Comparison of ENCODE assay signal across 9 mouse cellular contexts in genomic region chr11:74946348-74946747, GRCm38 (mm10). TPM values are rescaled to one million over a fixed set of nuclear protein-coding genes. Genes with fewer than 3 reads are reported as not detected.
A peak's percentile ranks its signal among the peaks of the same experiment; 100 is the strongest.
DNase-seq lines count a peak whose midpoint lies in the region; ATAC-seq and TF ChIP-seq lines count a peak whose summit lies in the region.
"Had no signal": no experiment of that assay in that cellular context is flagged by ENCODE, and none has a peak within 500 bp of the region (broad histone marks: within the 10 kb centered on the region; RNA-seq: fewer than 3 reads in every experiment).

No protein-coding gene starts in this region.

- peak; percentile 75 for TF ChIP-seq CTCF in forebrain, postnatal 0 days (IDR thresholded peaks at IDR 0.05; ENCODE audit: low read depth)
- no peak for TF ChIP-seq CTCF in liver, adult 2 months (IDR thresholded peaks at IDR 0.05; ENCODE audit: low read depth, low read length)

- no peak overlapping the region for H3K27ac ChIP-seq in forebrain, postnatal 0 days (ENCODE audit: low read depth, low read length)
- no peak overlapping the region for H3K27ac ChIP-seq in forebrain, embryonic 12.5 days
- no peak overlapping the region for H3K27ac ChIP-seq in liver, adult 2 months (replicated peaks; ENCODE audit: insufficient read depth, low read depth, low read length)
- no peak overlapping the region for H3K27ac ChIP-seq in liver, embryonic 12.5 days
- H3K27ac ChIP-seq in hindbrain, embryonic 12.5 days, result no peak overlapping the region
- H3K27ac ChIP-seq: hindbrain, embryonic 15.5 days had no signal

- ATAC-seq in forebrain, postnatal 0 days, result peak; percentile 27; the same call in 1 of the 2 replicates
- no peak for ATAC-seq in forebrain, embryonic 12.5 days (ENCODE audit: low FRiP score)
- ATAC-seq in liver, embryonic 12.5 days, result no peak
- no peak for ATAC-seq in hindbrain, embryonic 12.5 days (ENCODE audit: low FRiP score)

- peak; percentile 74 for DNase-seq in forebrain, postnatal 0 days
- peak; percentile 39 for DNase-seq in liver, adult 2 months (ENCODE audit: extremely low read depth, low read depth, low spot score)
- peak; percentile 36 for DNase-seq in brain, embryonic 18.5 days (ENCODE audit: low read depth, low spot score)
- peak; percentile 52 for DNase-seq in lung, postnatal 25 days (ENCODE audit: low spot score)
- no peak for DNase-seq in urinary bladder, postnatal 4 days (ENCODE audit: low spot score in 2 of 2)

- no peaks in the 10 kb centered on the region for H3K4me1 ChIP-seq in forebrain, postnatal 0 days (ENCODE audit: insufficient read depth)
- H3K4me1 ChIP-seq in forebrain, embryonic 12.5 days, result no peaks in the 10 kb centered on the region
- peaks cover 4% of the 10 kb centered on the region; the same call in 1 of the 2 replicates for H3K4me1 ChIP-seq in liver, adult 2 months (ENCODE audit: control insufficient read depth, insufficient read depth, low read length)
- H3K4me1 ChIP-seq in liver, embryonic 12.5 days, result no peaks in the 10 kb centered on the region
- H3K4me1 ChIP-seq in hindbrain, embryonic 12.5 days, result no peaks in the 10 kb centered on the region
- H3K4me1 ChIP-seq: hindbrain, embryonic 15.5 days had no signal

- H3K4me3 ChIP-seq in forebrain, postnatal 0 days (ENCODE audit: low read depth, low read length), result no peak overlapping the region
- no peak overlapping the region for H3K4me3 ChIP-seq in forebrain, embryonic 12.5 days (replicated peaks)
- H3K4me3 ChIP-seq in liver, adult 2 months (ENCODE audit: insufficient read depth, low read depth, low read length), result no peak overlapping the region
- no peak overlapping the region for H3K4me3 ChIP-seq in liver, embryonic 12.5 days
- H3K4me3 ChIP-seq in hindbrain, embryonic 12.5 days, result no peak overlapping the region
- H3K4me3 ChIP-seq: hindbrain, embryonic 15.5 days had no signal

- H3K36me3 ChIP-seq in forebrain, postnatal 0 days (ENCODE audit: insufficient read depth), result peaks cover 29% of the 10 kb centered on the region
- H3K36me3 ChIP-seq in forebrain, embryonic 12.5 days (replicated peaks), result peaks cover 42% of the 10 kb centered on the region
- peaks cover 30% of the 10 kb centered on the region for H3K36me3 ChIP-seq in liver, adult 2 months (ENCODE audit: control insufficient read depth, insufficient read depth, low read length)
- peaks cover 54% of the 10 kb centered on the region for H3K36me3 ChIP-seq in liver, embryonic 12.5 days
- peaks cover 31% of the 10 kb centered on the region for H3K36me3 ChIP-seq in hindbrain, embryonic 12.5 days

- WGBS in forebrain, postnatal 0 days, result 78% methylated on average over 3 of the region's 3 CpGs
- 89% methylated on average over 3 of the region's 3 CpGs for WGBS in forebrain, embryonic 12.5 days
- 83% methylated on average over 3 of the region's 3 CpGs for WGBS in liver, adult 2 months
- 74% methylated on average over 3 of the region's 3 CpGs for WGBS in liver, embryonic 12.5 days (ENCODE audit: insufficient replicate concordance)
- WGBS in hindbrain, embryonic 12.5 days, result 80% methylated on average over 3 of the region's 3 CpGs

- no peak overlapping the region for H3K9ac ChIP-seq in forebrain, postnatal 0 days
- H3K9ac ChIP-seq in forebrain, embryonic 12.5 days, result no peak overlapping the region
- H3K9ac ChIP-seq in liver, adult 2 months (ENCODE audit: low read depth, low read length), result no peak overlapping the region
- H3K9ac ChIP-seq in liver, embryonic 12.5 days, result no peak overlapping the region
- no peak overlapping the region for H3K9ac ChIP-seq in hindbrain, embryonic 12.5 days
- H3K9ac ChIP-seq: hindbrain, embryonic 15.5 days had no signal

- H3K27me3 ChIP-seq in forebrain, postnatal 0 days (ENCODE audit: insufficient read depth, low read length), result no peaks in the 10 kb centered on the region
- H3K27me3 ChIP-seq in forebrain, embryonic 12.5 days, result no peaks in the 10 kb centered on the region
- H3K27me3 ChIP-seq in liver, adult 2 months (ENCODE audit: control insufficient read depth, insufficient read depth, low read length), result no peaks in the 10 kb centered on the region
- H3K27me3 ChIP-seq in liver, embryonic 12.5 days (replicated peaks), result no peaks in the 10 kb centered on the region
- no peaks in the 10 kb centered on the region for H3K27me3 ChIP-seq in hindbrain, embryonic 12.5 days
- H3K27me3 ChIP-seq: hindbrain, embryonic 15.5 days had no signal

- no peaks in the 10 kb centered on the region for H3K9me3 ChIP-seq in forebrain, postnatal 0 days (ENCODE audit: low read length)
- H3K9me3 ChIP-seq in forebrain, embryonic 12.5 days, result no peaks in the 10 kb centered on the region
- no peaks in the 10 kb centered on the region for H3K9me3 ChIP-seq in liver, embryonic 12.5 days (replicated peaks)
- no peaks in the 10 kb centered on the region for H3K9me3 ChIP-seq in hindbrain, embryonic 12.5 days (replicated peaks)
- H3K9me3 ChIP-seq: hindbrain, embryonic 15.5 days had no signal

- no peak for TF ChIP-seq POLR2A in liver, adult 2 months (IDR thresholded peaks at IDR 0.05; ENCODE audit: extremely low read depth, insufficient read depth, low read length)

- H3K4me2 ChIP-seq in forebrain, postnatal 0 days (ENCODE audit: low read depth), result no peak overlapping the region
- H3K4me2 ChIP-seq in forebrain, embryonic 12.5 days, result no peak overlapping the region
- no peak overlapping the region for H3K4me2 ChIP-seq in liver, embryonic 12.5 days
- no peak overlapping the region for H3K4me2 ChIP-seq in hindbrain, embryonic 12.5 days (replicated peaks)
- H3K4me2 ChIP-seq: hindbrain, embryonic 15.5 days had no signal

- H3K79me2 ChIP-seq in liver, adult 2 months (ENCODE audit: control insufficient read depth, insufficient read depth, low read length), result no peaks in the 10 kb centered on the region

RNA-seq across cellular contexts. Expression of gene Srr, which starts 20.6 kb away (rescaled TPM):
- 40.2 and 46.5 TPM in 2 replicates for total RNA-seq in forebrain, postnatal 0 days (2014; rRNA removed)
- 40.1 and 45.8 TPM in 2 replicates for polyA plus RNA-seq in forebrain, postnatal 0 days (2015; fragmentation: Nextera tagmentation; extraction: Ambion mirVana)
- polyA plus RNA-seq in forebrain, embryonic 12.5 days (2016; fragmentation: Nextera tagmentation; extraction: Ambion mirVana), result 27.5 and 30.8 TPM in 2 replicates
- 31.9 and 39.3 TPM in 2 replicates for total RNA-seq in liver, adult 2 months (2014; rRNA removed)
- polyA plus RNA-seq in liver, adult 2 months (2012; rRNA removed), result 24.2 and 35.3 TPM in 2 replicates
- 4.9 and 6.5 TPM in 2 replicates for polyA plus RNA-seq in liver, embryonic 12.5 days (2016; fragmentation: Nextera tagmentation; extraction: Ambion mirVana)
- 30.2 and 34.3 TPM in 2 replicates for polyA plus RNA-seq in hindbrain, embryonic 12.5 days (2016; fragmentation: Nextera tagmentation; extraction: Ambion mirVana)

RNA-seq across cellular contexts. Expression of gene Smg6, which starts 20.7 kb away (rescaled TPM):
- total RNA-seq in forebrain, postnatal 0 days (2014; rRNA removed), result 21.8 and 25.8 TPM in 2 replicates
- 7.8 and 9.6 TPM in 2 replicates for polyA plus RNA-seq in forebrain, postnatal 0 days (2015; fragmentation: Nextera tagmentation; extraction: Ambion mirVana)
- 22.0 and 23.9 TPM in 2 replicates for polyA plus RNA-seq in forebrain, embryonic 12.5 days (2016; fragmentation: Nextera tagmentation; extraction: Ambion mirVana)
- 12.8 and 17.2 TPM in 2 replicates for total RNA-seq in liver, adult 2 months (2014; rRNA removed)
- 16.6 and 16.8 TPM in 2 replicates for polyA plus RNA-seq in liver, adult 2 months (2012; rRNA removed)
- 7.7 and 7.8 TPM in 2 replicates for polyA plus RNA-seq in liver, embryonic 12.5 days (2016; fragmentation: Nextera tagmentation; extraction: Ambion mirVana)
- polyA plus RNA-seq in hindbrain, embryonic 12.5 days (2016; fragmentation: Nextera tagmentation; extraction: Ambion mirVana), result 23.5 and 23.6 TPM in 2 replicates

RNA-seq across cellular contexts. Expression of gene Tsr1, which starts 48.5 kb away (rescaled TPM):
- total RNA-seq in forebrain, postnatal 0 days (2014; rRNA removed), result 32.7 and 33.2 TPM in 2 replicates
- 23.8 and 25.5 TPM in 2 replicates for polyA plus RNA-seq in forebrain, postnatal 0 days (2015; fragmentation: Nextera tagmentation; extraction: Ambion mirVana)
- 43.0 and 43.1 TPM in 2 replicates for polyA plus RNA-seq in forebrain, embryonic 12.5 days (2016; fragmentation: Nextera tagmentation; extraction: Ambion mirVana)
- total RNA-seq in liver, adult 2 months (2014; rRNA removed), result 9.0 and 10.1 TPM in 2 replicates
- 3.8 and 4.9 TPM in 2 replicates for polyA plus RNA-seq in liver, adult 2 months (2012; rRNA removed)
- polyA plus RNA-seq in liver, embryonic 12.5 days (2016; fragmentation: Nextera tagmentation; extraction: Ambion mirVana), result 45.5 and 47.1 TPM in 2 replicates
- 33.0 and 37.4 TPM in 2 replicates for polyA plus RNA-seq in hindbrain, embryonic 12.5 days (2016; fragmentation: Nextera tagmentation; extraction: Ambion mirVana)

RNA-seq across cellular contexts. Expression of gene Sgsm2, which starts 49.5 kb away (rescaled TPM):
- 39.2 and 47.1 TPM in 2 replicates for total RNA-seq in forebrain, postnatal 0 days (2014; rRNA removed)
- polyA plus RNA-seq in forebrain, postnatal 0 days (2015; fragmentation: Nextera tagmentation; extraction: Ambion mirVana), result 13.7 and 18.9 TPM in 2 replicates
- polyA plus RNA-seq in forebrain, embryonic 12.5 days (2016; fragmentation: Nextera tagmentation; extraction: Ambion mirVana), result 12.2 and 13.7 TPM in 2 replicates
- total RNA-seq in liver, adult 2 months (2014; rRNA removed), result 1.5 and 3.3 TPM in 2 replicates
- 7.5 and 10.3 TPM in 2 replicates for polyA plus RNA-seq in liver, adult 2 months (2012; rRNA removed)
- polyA plus RNA-seq in liver, embryonic 12.5 days (2016; fragmentation: Nextera tagmentation; extraction: Ambion mirVana), result 2.6 and 2.9 TPM in 2 replicates
- 15.8 and 16.1 TPM in 2 replicates for polyA plus RNA-seq in hindbrain, embryonic 12.5 days (2016; fragmentation: Nextera tagmentation; extraction: Ambion mirVana)

Comparison
In these comparisons a context has a peak if more than half of its experiments do, and no peak if none do; other contexts are left out.
1. DNase-seq: peak in forebrain, postnatal 0 days (single experiment), liver, adult 2 months (single experiment), brain, embryonic 18.5 days (single experiment) and lung, postnatal 25 days (single experiment); none in urinary bladder, postnatal 4 days (0 of 2).